Mouse (Mus musculus): Measurements from ENCODE around the gene Dtnb. TPM values are rescaled to one million over a fixed set of nuclear protein-coding genes. Genes with fewer than 3 reads are reported as not detected.
A peak's percentile ranks its signal among the peaks of the same experiment; 100 is the strongest.

The Dtnb gene
- polyA plus RNA-seq, 2 experiments from 2014 or later = 25.4 to 28.0 TPM

- peak; percentile 61 for ATAC-seq
Measured at GRCm38 (mm10) chr12:3572581-3573397, 608 bp downstream of the Dtnb start.

GRCm38 (mm10) chr12:3573410-3573809, 1.2 kb downstream of the Dtnb start:
- ATAC-seq = no peak

GRCm38 (mm10) chr12:3574670-3575069, 2.5 kb downstream of the Dtnb start:
- no peak for ATAC-seq

- peak; percentile 71 for ATAC-seq
Measured at GRCm38 (mm10) chr12:3579958-3580530, 7.9 kb downstream of the Dtnb start.

GRCm38 (mm10) chr12:3582604-3583003, 10.4 kb downstream of the Dtnb start:
- no peak for ATAC-seq

- ATAC-seq = no peak
Measured at GRCm38 (mm10) chr12:3585525-3585924, 13.3 kb downstream of the Dtnb start.

GRCm38 (mm10) chr12:3587010-3587409, 14.8 kb downstream of the Dtnb start:
- peak; percentile 34 for ATAC-seq

GRCm38 (mm10) chr12:3590039-3590438, 17.9 kb downstream of the Dtnb start:
- no peak for ATAC-seq

- ATAC-seq = no peak
Measured at GRCm38 (mm10) chr12:3591595-3591994, 19.4 kb downstream of the Dtnb start.

GRCm38 (mm10) chr12:3602786-3603185, 30.6 kb downstream of the Dtnb start:
- ATAC-seq = no peak

GRCm38 (mm10) chr12:3606202-3606601, 34.0 kb downstream of the Dtnb start:
- ATAC-seq = no peak

- no peak for ATAC-seq
Measured at GRCm38 (mm10) chr12:3609747-3610146, 37.6 kb downstream of the Dtnb start.

GRCm38 (mm10) chr12:3611871-3612270, 39.7 kb downstream of the Dtnb start:
- ATAC-seq = no peak

- ATAC-seq = no peak
Measured at GRCm38 (mm10) chr12:3615041-3615440, 42.9 kb downstream of the Dtnb start.

- ATAC-seq = no peak
Measured at GRCm38 (mm10) chr12:3618144-3619020, 46.2 kb downstream of the Dtnb start.

GRCm38 (mm10) chr12:3619021-3619367, 46.8 kb downstream of the Dtnb start:
- no peak for ATAC-seq

- ATAC-seq = no peak
Measured at GRCm38 (mm10) chr12:3626880-3627279, 54.7 kb downstream of the Dtnb start.

- ATAC-seq = peak; percentile 54
Measured at GRCm38 (mm10) chr12:3641931-3642330, 69.8 kb downstream of the Dtnb start.

- no peak for ATAC-seq
Measured at GRCm38 (mm10) chr12:3656799-3657198, 84.6 kb downstream of the Dtnb start.

- no peak for ATAC-seq
Measured at GRCm38 (mm10) chr12:3657234-3657633, 85.1 kb downstream of the Dtnb start.

GRCm38 (mm10) chr12:3657786-3658185, 85.6 kb downstream of the Dtnb start:
- ATAC-seq = no peak

GRCm38 (mm10) chr12:3659554-3660311, 87.6 kb downstream of the Dtnb start:
- no peak for ATAC-seq

All from CD4-positive, CD25-positive, alpha-beta regulatory T cell, adult 4 months (primary cell).